Mouse (Mus musculus): ENCODE data around the gene Hrk. TPM values are rescaled to one million over a fixed set of nuclear protein-coding genes. Genes with fewer than 3 reads are reported as not detected.

Hrk gene
- total and polyA plus RNA-seq, 3 experiments, result not detected

- Histone ChIP-seq H3K9me3 (replicated peaks; ENCODE audit: low read length) (peaks cover 13% of the 10 kb centered on the region), H3K4me3 (replicated peaks in 1 of 3; ENCODE audit: low read depth in 2 of 3, low read length in 2 of 3, poor library complexity in 1 of 3) (no peak overlapping the region), H3K4me2 (ENCODE audit: insufficient read depth, low read depth, poor library complexity, severe bottlenecking) (no peak overlapping the region), H3K36me3 (replicated peaks in 1 of 2; ENCODE audit: control insufficient read depth in 1 of 2, insufficient read depth in 1 of 2, low read length in 1 of 2) (no peaks in the 10 kb centered on the region), H3K9ac (ENCODE audit: insufficient read depth, low read depth) (no peak overlapping the region), H3K79me2 (replicated peaks; ENCODE audit: control insufficient read depth, extremely low read depth, insufficient read depth, poor library complexity, severe bottlenecking) (no peaks in the 10 kb centered on the region), H3K27me3 (replicated peaks) (peaks cover 77% of the 10 kb centered on the region), H3K4me1 (ENCODE audit: control insufficient read depth in 1 of 2, insufficient read depth in 2 of 2) (peaks cover 0 to 9% of the 10 kb centered on the region in 2 experiments; a peak in 2 of 4 replicates), H3K27ac (ENCODE audit: insufficient read depth, low read depth) (no peak overlapping the region)
- in situ Hi-C loops (cut with MboI; ENCODE audit: low pct_ligation_motif_present, low pct_unique_long_range_greater_than_20kb, low sequenced_read_pairs), result no loop called here
- TF ChIP-seq ELF1 (IDR thresholded peaks at IDR 0.05; ENCODE audit: low read depth, low read length) (no peak), E2F4 (IDR thresholded peaks at IDR 0.05; ENCODE audit: insufficient replicate concordance, low read depth, low read length) (no peak), MAFK (IDR thresholded peaks at IDR 0.05; ENCODE audit: insufficient replicate concordance, low read length) (no peak), GABPA (IDR thresholded peaks at IDR 0.05; ENCODE audit: insufficient replicate concordance, low read depth, low read length) (no peak), KAT2A (IDR thresholded peaks at IDR 0.05; ENCODE audit: insufficient replicate concordance, low read length) (no peak), JUND (conservative IDR thresholded peaks at IDR 0.05; ENCODE audit: low read depth, low read length) (no peak), NRF1 (IDR thresholded peaks at IDR 0.05; ENCODE audit: low read depth, low read length) (no peak), POLR2AphosphoS2 (IDR thresholded peaks at IDR 0.05; ENCODE audit: low read depth, low read length) (no peak), USF2 (conservative IDR thresholded peaks at IDR 0.05; ENCODE audit: low read depth, low read length) (no peak), HCFC1 (IDR thresholded peaks at IDR 0.05; ENCODE audit: low read depth, low read length) (no peak), POLR2A (IDR thresholded peaks at IDR 0.05; ENCODE audit: low read depth, low read length) (no peak), MYC (IDR thresholded peaks at IDR 0.05; ENCODE audit: low read depth, low read length) (no peak), CHD2 (IDR thresholded peaks at IDR 0.05; ENCODE audit: low read length) (no peak), USF1 (IDR thresholded peaks at IDR 0.05; ENCODE audit: low read depth, low read length) (no peak), ZKSCAN1 (IDR thresholded peaks at IDR 0.05; ENCODE audit: borderline replicate concordance, low read depth, low read length) (no peak), SMC3 (IDR thresholded peaks at IDR 0.05; ENCODE audit: low read depth, low read length) (no peak), ZMIZ1 (IDR thresholded peaks at IDR 0.05; ENCODE audit: low read depth, low read length) (no peak), ZC3H11A (IDR thresholded peaks at IDR 0.05; ENCODE audit: low read depth, low read length) (no peak), CHD1 (IDR thresholded peaks at IDR 0.05; ENCODE audit: low read depth, low read length) (no peak), RAD21 (IDR thresholded peaks at IDR 0.05; ENCODE audit: low read depth, low read length) (no peak)
- no peak for DNase-seq (ENCODE audit: extremely low read depth)
- dilution Hi-C loops (cut with MboI; ENCODE audit: extremely low pct_ligation_motif_present, extremely low pct_unique_long_range_greater_than_20kb, low sequenced_read_pairs), result no loop called here
These were observed 10.0 kb downstream of the Hrk start for GRCm38 (mm10) chr5:118174310-118175009.

- dilution Hi-C loops (cut with MboI; ENCODE audit: extremely low pct_ligation_motif_present, extremely low pct_unique_long_range_greater_than_20kb, low sequenced_read_pairs) (no loop called here), in situ Hi-C loops (cut with MboI; ENCODE audit: low pct_ligation_motif_present, low pct_unique_long_range_greater_than_20kb, low sequenced_read_pairs) (no loop called here)
- Histone ChIP-seq H3K27me3 (replicated peaks) (peaks cover 81% of the 10 kb centered on the region), H3K27ac (ENCODE audit: insufficient read depth, low read depth) (no peak overlapping the region), H3K4me2 (ENCODE audit: insufficient read depth, low read depth, poor library complexity, severe bottlenecking) (no peak overlapping the region), H3K4me1 (ENCODE audit: control insufficient read depth in 1 of 2, insufficient read depth in 2 of 2) (peaks cover 0 to 9% of the 10 kb centered on the region in 2 experiments; a peak in 2 of 4 replicates), H3K4me3 (replicated peaks in 1 of 3; ENCODE audit: low read depth in 2 of 3, low read length in 2 of 3, poor library complexity in 1 of 3) (no peak overlapping the region), H3K9ac (ENCODE audit: insufficient read depth, low read depth) (no peak overlapping the region), H3K79me2 (replicated peaks; ENCODE audit: control insufficient read depth, extremely low read depth, insufficient read depth, poor library complexity, severe bottlenecking) (no peaks in the 10 kb centered on the region), H3K36me3 (replicated peaks in 1 of 2; ENCODE audit: control insufficient read depth in 1 of 2, insufficient read depth in 1 of 2, low read length in 1 of 2) (no peaks in the 10 kb centered on the region), H3K9me3 (replicated peaks; ENCODE audit: low read length) (peaks cover 10% of the 10 kb centered on the region)
- TF ChIP-seq CTCF (conservative IDR thresholded peaks at IDR 0.05 in 1 of 2, IDR thresholded peaks at IDR 0.05 in 1 of 2; ENCODE audit: low read depth in 2 of 2, low read length in 2 of 2) (peak in 1 of 2 experiments; percentile 26; a peak in 2 of 4 replicates), MAZ (IDR thresholded peaks at IDR 0.05; ENCODE audit: low read depth, low read length) (no peak)
- no peak for DNase-seq (ENCODE audit: extremely low read depth)
These were observed 10.7 kb downstream of the Hrk start for GRCm38 (mm10) chr5:118175137-118175536.
